ENCODE assay signal across 14 mouse cellular contexts in genomic region chr5:130290775-130291174, GRCm38 (mm10). TPM values are rescaled to one million over a fixed set of nuclear protein-coding genes. Genes with fewer than 3 reads are reported as not detected.
DNase-seq lines count a peak whose midpoint lies in the region; ATAC-seq and TF ChIP-seq lines count a peak whose summit lies in the region.
"Had no signal": no experiment of that assay in that cellular context is flagged by ENCODE, and none has a peak within 500 bp of the region (broad histone marks: within the 10 kb centered on the region; RNA-seq: fewer than 3 reads in every experiment).

No protein-coding gene starts in this region.

- 89% methylated on average over 12 of the region's 12 CpGs for WGBS in heart, adult 2 months
- WGBS in midbrain, embryonic 13.5 days = 96% methylated on average over 12 of the region's 12 CpGs

- no peak for TF ChIP-seq POLR2A in heart, adult 2 months (IDR thresholded peaks at IDR 0.05; ENCODE audit: insufficient read depth, low read depth, low read length)
- 0 out of 2 replicates have a peak, but pooled peaks have one; percentile 11 for TF ChIP-seq POLR2A in cortical plate, adult 2 months (IDR thresholded peaks at IDR 0.05; ENCODE audit: extremely low read depth, insufficient read depth, low read length)

- TF ChIP-seq CTCF in heart, adult 2 months (IDR thresholded peaks at IDR 0.05) = no peak
- no peak for TF ChIP-seq CTCF in cortical plate, adult 2 months (IDR thresholded peaks at IDR 0.05; ENCODE audit: extremely low read depth, insufficient read depth, low read length)

- H3K4me2 ChIP-seq in midbrain, embryonic 13.5 days (replicated peaks) = no peak overlapping the region
- H3K4me2 ChIP-seq: stomach, embryonic 15.5 days had no signal

- H3K4me3 ChIP-seq in heart, adult 2 months = no peak overlapping the region
- no peak overlapping the region for H3K4me3 ChIP-seq in cortical plate, adult 2 months (ENCODE audit: insufficient read depth, low read length)
- H3K4me3 ChIP-seq in midbrain, embryonic 13.5 days (replicated peaks) = no peak overlapping the region
- H3K4me3 ChIP-seq: midbrain, embryonic 10.5 days; stomach, embryonic 15.5 days had no signal

- intact Hi-C loops in heart, postnatal 14 days (cut with DNase I) = no loop called here
- intact Hi-C loops in heart, adult 2 months (cut with DNase I) = no loop called here

- no peaks in the 10 kb centered on the region; the same call in 1 of the 2 replicates for H3K79me2 ChIP-seq in heart, adult 2 months (replicated peaks; ENCODE audit: control insufficient read depth, insufficient read depth, low read length)

- 0 out of 2 replicates have a peak, but pooled peaks cover 4% of the 10 kb centered on the region for H3K9me3 ChIP-seq in midbrain, embryonic 13.5 days
- H3K9me3 ChIP-seq: stomach, embryonic 15.5 days had no signal

- no peak overlapping the region for H3K9ac ChIP-seq in heart, adult 2 months (ENCODE audit: low read depth, low read length)
- H3K9ac ChIP-seq in midbrain, embryonic 13.5 days (replicated peaks) = no peak overlapping the region
- H3K9ac ChIP-seq: stomach, embryonic 15.5 days had no signal

- no peak overlapping the region for H3K27ac ChIP-seq in heart, adult 2 months
- H3K27ac ChIP-seq in cortical plate, adult 2 months (ENCODE audit: insufficient read depth, low read length) = peak overlapping the region; percentile 38; the same call in 1 of the 2 replicates
- H3K27ac ChIP-seq in midbrain, embryonic 13.5 days = no peak overlapping the region
- H3K27ac ChIP-seq: midbrain, embryonic 10.5 days; stomach, embryonic 15.5 days had no signal

- TF ChIP-seq EP300 in heart, adult 2 months (IDR thresholded peaks at IDR 0.05; ENCODE audit: insufficient read depth, low read depth, low read length) = no peak

- H3K4me1 ChIP-seq in heart, adult 2 months (ENCODE audit: control insufficient read depth, insufficient read depth, low read length) = no peaks in the 10 kb centered on the region
- H3K4me1 ChIP-seq in cortical plate, adult 2 months (ENCODE audit: control insufficient read depth, insufficient read depth, low read length) = peaks cover 6% of the 10 kb centered on the region
- H3K4me1 ChIP-seq in midbrain, embryonic 13.5 days (replicated peaks) = no peaks in the 10 kb centered on the region
- H3K4me1 ChIP-seq: midbrain, embryonic 10.5 days; stomach, embryonic 15.5 days had no signal

- no peak for ATAC-seq in midbrain, embryonic 13.5 days
- ATAC-seq: Patski had no signal

- H3K36me3 ChIP-seq in heart, adult 2 months (ENCODE audit: control insufficient read depth, insufficient read depth, low read length) = no peaks in the 10 kb centered on the region
- H3K36me3 ChIP-seq in midbrain, embryonic 13.5 days = peaks cover 63% of the 10 kb centered on the region

- no peaks in the 10 kb centered on the region for H3K27me3 ChIP-seq in heart, adult 2 months (ENCODE audit: control insufficient read depth, insufficient read depth, low read length)
- no peaks in the 10 kb centered on the region for H3K27me3 ChIP-seq in midbrain, embryonic 13.5 days
- H3K27me3 ChIP-seq: Patski; stomach, embryonic 15.5 days had no signal

- DNase-seq in heart, postnatal 14 days = peak; percentile 6 to 28
- no peak for DNase-seq in heart, adult 2 months
- DNase-seq in layer of hippocampus, postnatal 25 days (ENCODE audit: extremely low spot score in 1 of 2, low spot score in 1 of 2) = peak; percentile 35 to 38
- peak; percentile 49 for DNase-seq in right cerebral cortex, postnatal 4 days
- no peak for DNase-seq in urinary bladder, postnatal 14 days (ENCODE audit: low spot score)
- no peak for DNase-seq in gastrocnemius, postnatal 4 days (ENCODE audit: low spot score in 2 of 2)
- DNase-seq: gastrocnemius, postnatal 36 days; kidney, postnatal 25 days; liver had no signal

RNA-seq across cellular contexts. Expression of gene Tyw1, which starts 35.4 kb away (rescaled TPM):
- total RNA-seq in heart, postnatal 14 days (2021) = 1 to 10 TPM; 8.3 to 9.3 TPM
- total RNA-seq in heart, adult 2 months (2021) = 1 to 10 TPM; 7.0 to 9.8 TPM
- polyA plus RNA-seq in heart, adult 2 months (2012; rRNA removed) = 5.1 and 5.7 TPM in 2 replicates
- polyA plus RNA-seq in cortical plate, adult 2 months (2012; rRNA removed) = 14.5 and 14.6 TPM in 2 replicates
- total RNA-seq in layer of hippocampus, postnatal 25 days (2021) = 10 to 100 TPM; 14.4 to 18.6 TPM
- polyA plus RNA-seq in midbrain, embryonic 13.5 days (2015; fragmentation: Nextera tagmentation; extraction: Ambion mirVana) = 24.8 and 25.4 TPM in 2 replicates
- total RNA-seq in gastrocnemius, postnatal 4 days (2021) = 10 to 100 TPM; 13.1 to 14.6 TPM

RNA-seq across cellular contexts. Expression of gene Sbds, which starts 35.4 kb away (rescaled TPM):
- total RNA-seq in heart, postnatal 14 days (2021) = 10 to 100 TPM; 39.9 to 45.4 TPM
- total RNA-seq in heart, adult 2 months (2021) = 10 to 100 TPM; 45.8 to 48.7 TPM
- polyA plus RNA-seq in heart, adult 2 months (2012; rRNA removed) = 22.0 and 25.4 TPM in 2 replicates
- 94.9 and 101 TPM in 2 replicates for polyA plus RNA-seq in cortical plate, adult 2 months (2012; rRNA removed)
- total RNA-seq in layer of hippocampus, postnatal 25 days (2021) = 10 to 100 TPM; 68.9 to 81.5 TPM
- polyA plus RNA-seq in midbrain, embryonic 13.5 days (2015; fragmentation: Nextera tagmentation; extraction: Ambion mirVana) = 61.2 and 63.6 TPM in 2 replicates
- total RNA-seq in gastrocnemius, postnatal 4 days (2021) = 10 to 100 TPM; 33.7 to 40.2 TPM

Comparison
In these comparisons a context has a peak if more than half of its experiments do, and no peak if none do; other contexts are left out.
1. DNase-seq: peak in heart, postnatal 14 days (2 of 2), layer of hippocampus, postnatal 25 days (2 of 2) and right cerebral cortex, postnatal 4 days (single experiment); none in heart, adult 2 months (0 of 2), urinary bladder, postnatal 14 days (single experiment) and gastrocnemius, postnatal 4 days (0 of 2).